Mouse (Mus musculus) neutrophil, adult 59 days (primary cell): ENCODE data around the gene Sln. TPM values are rescaled to one million over a fixed set of nuclear protein-coding genes. Genes with fewer than 3 reads are reported as not detected.

ENCODE experiments used
- total RNA-seq, 2 experiments: library from RNA; stranded (reverse); gene quantifications; 1 replicate in 1 of 2; 2 replicates in 1 of 2; pipeline ENCODE4 v1.2.4; 2023

Gene Sln
- total RNA-seq, result not detected

GRCm38 (mm10) chr9:53849864-53850263, at the start of gene Sln:
Gene Sln, plus strand, starts transcription at chr9:53850164.

Other genes with a start within 250 kb of the Sln start
- gene Acat1, start 239.8 kb upstream of the Sln start, total RNA-seq, result 10 to 100 TPM; 15.5 to 17.7 TPM
- 10 to 100 TPM; 12.2 to 13.7 TPM for gene Cul5, start 180.2 kb upstream of the Sln start, total RNA-seq
- under 1 TPM; 0.80 to 0.82 TPM for gene Rab39, start 143.9 kb upstream of the Sln start, total RNA-seq
- not detected for gene Slc35f2, start 78.6 kb upstream of the Sln start, total RNA-seq
- not detected for gene Elmod1, start 125.1 kb downstream of the Sln start, total RNA-seq
- not detected for gene Tnfaip8l3, start 218.2 kb downstream of the Sln start, total RNA-seq